11 mouse cellular contexts compared by ENCODE assay signal in the genomic region with DNA sequence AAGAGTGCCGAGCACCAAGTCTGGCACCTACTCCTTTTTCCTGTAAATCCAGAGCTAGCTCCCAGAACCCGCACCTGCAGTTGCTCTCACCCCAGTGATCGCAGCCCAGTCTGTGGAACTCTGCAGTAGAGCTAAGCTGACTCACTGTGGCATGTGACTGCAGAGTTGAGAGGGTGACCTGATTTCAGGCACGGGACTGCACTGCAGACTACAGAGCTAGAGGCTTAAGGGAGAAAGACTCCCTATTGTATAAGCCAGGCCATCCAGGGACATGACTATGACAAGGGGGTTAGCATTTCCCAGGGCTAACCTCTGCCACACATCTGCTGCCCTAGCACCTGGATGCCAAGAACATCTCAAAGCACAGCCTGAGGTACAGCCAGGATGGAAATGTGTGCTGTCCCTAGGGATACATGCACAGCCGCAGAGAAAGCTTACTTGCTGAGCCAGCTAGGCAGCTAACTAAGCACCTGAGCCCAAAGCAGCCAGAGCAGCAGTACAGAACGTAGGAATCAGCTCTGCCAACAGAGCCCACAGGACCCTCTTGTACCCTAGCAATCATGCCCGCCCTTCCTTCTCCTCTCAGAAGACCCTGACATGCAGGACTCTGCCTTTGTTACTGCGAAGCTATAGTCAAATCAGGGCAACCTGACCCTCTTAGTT.
A peak's percentile ranks its signal among the peaks of the same experiment; 100 is the strongest.
DNase-seq lines count a peak whose midpoint lies in the region; ATAC-seq lines count a peak whose summit lies in the region.
"Had no signal": no experiment of that assay in that cellular context is flagged by ENCODE, and none has a peak within 500 bp of the region (broad histone marks: within the 10 kb centered on the region; RNA-seq: fewer than 3 reads in every experiment).

No protein-coding gene starts in this region.

- H3K4me2 ChIP-seq in liver, embryonic 11.5 days = no peak overlapping the region
- H3K4me2 ChIP-seq: embryonic facial prominence, embryonic 12.5 days; heart, embryonic 15.5 days; limb, embryonic 12.5 days had no signal

- no peaks in the 10 kb centered on the region for H3K4me1 ChIP-seq in liver, embryonic 11.5 days (replicated peaks; ENCODE audit: control insufficient read depth, insufficient read depth, low read length)
- H3K4me1 ChIP-seq: embryonic facial prominence, embryonic 12.5 days; heart, embryonic 15.5 days had no signal

- H3K4me3 ChIP-seq in liver, embryonic 11.5 days (ENCODE audit: low read depth, low read length) = no peak overlapping the region
- H3K4me3 ChIP-seq: embryonic facial prominence, embryonic 12.5 days; heart, embryonic 15.5 days; limb, embryonic 12.5 days had no signal

- H3K9me3 ChIP-seq in liver, embryonic 11.5 days (ENCODE audit: control insufficient read depth, low read length) = no peaks in the 10 kb centered on the region
- H3K9me3 ChIP-seq: embryonic facial prominence, embryonic 12.5 days; heart, embryonic 15.5 days; limb, embryonic 12.5 days had no signal

- ATAC-seq in liver, embryonic 11.5 days (replicated peaks; ENCODE audit: low FRiP score) = no peak

- 77% methylated on average over 8 of the region's 8 CpGs for WGBS in liver, embryonic 11.5 days

- H3K36me3 ChIP-seq in liver, embryonic 11.5 days (ENCODE audit: control insufficient read depth, insufficient read depth, low read length) = no peaks in the 10 kb centered on the region
- H3K36me3 ChIP-seq: embryonic facial prominence, embryonic 12.5 days; heart, embryonic 15.5 days; limb, embryonic 12.5 days had no signal

- H3K27ac ChIP-seq in liver, embryonic 11.5 days (ENCODE audit: low read depth, low read length) = no peak overlapping the region
- H3K27ac ChIP-seq: embryonic facial prominence, embryonic 12.5 days; heart, embryonic 15.5 days; limb, embryonic 12.5 days had no signal

- no peak overlapping the region for H3K9ac ChIP-seq in liver, embryonic 11.5 days (ENCODE audit: low read depth, low read length)
- H3K9ac ChIP-seq: embryonic facial prominence, embryonic 12.5 days; heart, embryonic 15.5 days; limb, embryonic 12.5 days had no signal

- peak; percentile 45 to 57 for DNase-seq in adrenal gland, adult (ENCODE audit: inconsistent age in 2 of 2, low spot score in 1 of 2)
- no peak for DNase-seq in adrenal gland, postnatal 4 days (ENCODE audit: low spot score in 2 of 2)
- peak; percentile 81 for DNase-seq in right cerebral cortex, adult 18-20 months
- no peak for DNase-seq in right cerebral cortex, postnatal 4 days
- DNase-seq in left cerebral cortex, adult 18-20 months (ENCODE audit: low spot score in 2 of 2) = peak; percentile 60 to 71
- no peak for DNase-seq in gastrocnemius, adult 8-10 months (ENCODE audit: low spot score in 2 of 2)
- DNase-seq in liver, embryonic 11.5 days (ENCODE audit: low spot score) = no peak
- no peak for DNase-seq in liver

- no peaks in the 10 kb centered on the region for H3K27me3 ChIP-seq in liver, embryonic 11.5 days (replicated peaks; ENCODE audit: control insufficient read depth, insufficient read depth, low read length)
- H3K27me3 ChIP-seq: embryonic facial prominence, embryonic 12.5 days; heart, embryonic 15.5 days; limb, embryonic 12.5 days had no signal

Comparison
In these comparisons a context has a peak if more than half of its experiments do, and no peak if none do; other contexts are left out.
1. DNase-seq: peak in adrenal gland, adult (2 of 2), right cerebral cortex, adult 18-20 months (single experiment) and left cerebral cortex, adult 18-20 months (2 of 2); none in adrenal gland, postnatal 4 days (0 of 2), right cerebral cortex, postnatal 4 days (single experiment), gastrocnemius, adult 8-10 months (0 of 2), liver, embryonic 11.5 days (single experiment) and liver (single experiment).